Mouse (Mus musculus) lung, embryonic 16.5 days (tissue): ENCODE measurements around the gene Rmnd5b. TPM values are rescaled to one million over a fixed set of nuclear protein-coding genes. Genes with fewer than 3 reads are reported as not detected.

Source experiments
- ATAC-seq: fragments of 200-750 bp; cut with Nextera tagmentation; 2 replicates; pipeline ENCODE4 v1.8.0; 2017; ENCODE audit warnings: low read depth, mild to moderate bottlenecking, moderate library complexity
- H3K27ac ChIP-seq: fragments of 300-500 bp; sonication (generic); 2 replicates; pipeline ENCODE4 v1.5.1; 2014; ENCODE audit warnings: mild to moderate bottlenecking, control low read depth, low read length
- H3K27me3 ChIP-seq: fragments of 300-500 bp; sonication (generic); 2 replicates; pipeline ENCODE4 v1.6.1; 2014; ENCODE audit warnings: low read depth, low read length, mixed read lengths; ENCODE audit not compliant: control insufficient read depth, insufficient read depth
- H3K36me3 ChIP-seq: fragments of 300-500 bp; sonication (generic); 2 replicates; pipeline ENCODE4 v1.6.1; 2014; ENCODE audit warnings: low read length; ENCODE audit not compliant: control insufficient read depth, insufficient read depth
- H3K4me1 ChIP-seq: fragments of 300-500 bp; sonication (generic); replicated peaks from 2 replicates; pipeline ENCODE4 v1.6.1; 2014; ENCODE audit warnings: low read length, mixed read lengths; ENCODE audit not compliant: control insufficient read depth, insufficient read depth
- H3K4me2 ChIP-seq: fragments of 300-500 bp; sonication (generic); 2 replicates; pipeline ENCODE4 v1.6.1; 2014; ENCODE audit warnings: low read depth, low read length, control low read depth
- H3K4me3 ChIP-seq: fragments of 300-500 bp; sonication (generic); 2 replicates; pipeline ENCODE4 v1.5.1; 2014; ENCODE audit warnings: mild to moderate bottlenecking, low read length, control low read depth
- H3K9ac ChIP-seq: fragments of 300-500 bp; sonication (generic); 2 replicates; pipeline ENCODE4 v1.6.1; 2014; ENCODE audit warnings: low read length, control low read depth
- H3K9me3 ChIP-seq: fragments of 300-500 bp; sonication (generic); 2 replicates; pipeline ENCODE4 v1.6.1; 2016; ENCODE audit warnings: low read length; ENCODE audit not compliant: control insufficient read depth
- WGBS: fragments of 180-500 bp; shearing (Covaris S2); extraction: QIAGEN DNeasy Blood & Tissue Kit; methylation state at CpG from one replicate; pipeline ENCODE4 v1.1.7; 2014; 5-methylcytosine and 5-hydroxymethylcytosine counted together
- polyA plus RNA-seq: library from polyadenylated mRNA; unstranded; fragments of >200 nt; fragmentation: Nextera tagmentation; extraction: Ambion mirVana; gene quantifications from 2 replicates; pipeline ENCODE4 v1.2.1, GENCODE M21; 2015

Gene Rmnd5b
- polyA plus RNA-seq, 1 experiment from 2014 or later, result 41.1 TPM

- Histone ChIP-seq H3K36me3 (peaks cover 9% of the 10 kb centered on the region), H3K9ac (no peak overlapping the region), H3K9me3 (no peaks in the 10 kb centered on the region), H3K27ac (no peak overlapping the region), H3K4me2 (no peak overlapping the region), H3K4me1 (peaks cover 15% of the 10 kb centered on the region), H3K4me3 (no peak overlapping the region), H3K27me3 (no peaks in the 10 kb centered on the region)
- 78% methylated on average over 6 of the region's 6 CpGs for WGBS
- ATAC-seq, result no peak
Observed at GRCm38 (mm10) chr11:51632130-51632753, 3.5 kb downstream of the Rmnd5b start.

- no peaks in the 10 kb centered on the region for H3K9me3 ChIP-seq
- H3K27ac ChIP-seq, result no peak overlapping the region
- no peaks in the 10 kb centered on the region for H3K27me3 ChIP-seq
- WGBS, result 76% methylated on average over 15 of the region's 15 CpGs
- no peak overlapping the region for H3K4me3 ChIP-seq
- peaks cover 16% of the 10 kb centered on the region for H3K36me3 ChIP-seq
- no peak overlapping the region for H3K9ac ChIP-seq
- H3K4me2 ChIP-seq, result no peak overlapping the region
- ATAC-seq, result no peak
- H3K4me1 ChIP-seq, result peaks cover 7% of the 10 kb centered on the region
Observed at GRCm38 (mm10) chr11:51629651-51630314, 5.9 kb downstream of the Rmnd5b start.

- Histone ChIP-seq H3K4me3 (no peak overlapping the region), H3K4me2 (no peak overlapping the region), H3K36me3 (peaks cover 27% of the 10 kb centered on the region), H3K4me1 (0 out of 2 replicates have a peak, but pooled peaks cover 3% of the 10 kb centered on the region), H3K27ac (no peak overlapping the region), H3K27me3 (no peaks in the 10 kb centered on the region), H3K9me3 (no peaks in the 10 kb centered on the region), H3K9ac (no peak overlapping the region)
- ATAC-seq, result no peak
- WGBS, result 86% methylated on average over 8 of the region's 8 CpGs
Observed at GRCm38 (mm10) chr11:51627907-51628306, 7.8 kb downstream of the Rmnd5b start.

- no peak overlapping the region for H3K27ac ChIP-seq
- H3K27me3 ChIP-seq, result no peaks in the 10 kb centered on the region
- H3K36me3 ChIP-seq, result peaks cover 27% of the 10 kb centered on the region
- H3K4me3 ChIP-seq, result no peak overlapping the region
- no peak overlapping the region for H3K4me2 ChIP-seq
- ATAC-seq, result no peak
- H3K9me3 ChIP-seq, result no peaks in the 10 kb centered on the region
- H3K9ac ChIP-seq, result no peak overlapping the region
- WGBS, result 93% methylated on average over 9 of the region's 9 CpGs
- H3K4me1 ChIP-seq, result peaks cover 3% of the 10 kb centered on the region; the same call in 1 of the 2 replicates
Observed at GRCm38 (mm10) chr11:51627425-51627824, 8.3 kb downstream of the Rmnd5b start.

GRCm38 (mm10) chr11:51625187-51625820 is 10.4 kb downstream of the Rmnd5b start:
- peaks cover 27% of the 10 kb centered on the region for H3K36me3 ChIP-seq
- H3K4me2 ChIP-seq, result no peak overlapping the region
- no peak overlapping the region for H3K4me3 ChIP-seq
- no peaks in the 10 kb centered on the region for H3K27me3 ChIP-seq
- no peaks in the 10 kb centered on the region for H3K9me3 ChIP-seq
- no peak overlapping the region for H3K27ac ChIP-seq
- H3K4me1 ChIP-seq, result peaks cover 9% of the 10 kb centered on the region
- no peak overlapping the region for H3K9ac ChIP-seq
- 73% methylated on average over 5 of the region's 5 CpGs for WGBS
- no peak for ATAC-seq

GRCm38 (mm10) chr11:51622971-51623491 is 12.7 kb downstream of the Rmnd5b start:
- Histone ChIP-seq H3K27ac (no peak overlapping the region), H3K27me3 (no peaks in the 10 kb centered on the region), H3K4me1 (peaks cover 10% of the 10 kb centered on the region), H3K4me2 (no peak overlapping the region), H3K9me3 (no peaks in the 10 kb centered on the region), H3K9ac (no peak overlapping the region), H3K4me3 (no peak overlapping the region), H3K36me3 (peaks cover 21% of the 10 kb centered on the region)
- WGBS, result 83% methylated on average over 7 of the region's 7 CpGs
- no peak for ATAC-seq

- Histone ChIP-seq H3K27me3 (no peaks in the 10 kb centered on the region), H3K4me2 (no peak overlapping the region), H3K27ac (no peak overlapping the region), H3K4me1 (peaks cover 10% of the 10 kb centered on the region), H3K9me3 (no peaks in the 10 kb centered on the region), H3K4me3 (no peak overlapping the region), H3K36me3 (peaks cover 18% of the 10 kb centered on the region), H3K9ac (no peak overlapping the region)
- WGBS, result 89% methylated on average over 2 of the region's 2 CpGs
- ATAC-seq, result no peak
Observed at GRCm38 (mm10) chr11:51621776-51622175, 13.9 kb downstream of the Rmnd5b start.

- WGBS, result 1% methylated on average over 11 of the region's 11 CpGs
- Histone ChIP-seq H3K9ac (peak overlapping the region; percentile 83), H3K9me3 (no peaks in the 10 kb centered on the region), H3K4me1 (peaks cover 17% of the 10 kb centered on the region), H3K4me3 (peak overlapping the region; percentile 88), H3K4me2 (peak overlapping the region; percentile 86), H3K36me3 (peaks cover 14% of the 10 kb centered on the region), H3K27me3 (no peaks in the 10 kb centered on the region), H3K27ac (peak overlapping the region; percentile 50; the same call in 1 of the 2 replicates)
- ATAC-seq, result no peak
Observed at GRCm38 (mm10) chr11:51620084-51620483, 15.6 kb downstream of the Rmnd5b start.

GRCm38 (mm10) chr11:51619409-51620060 is 16.2 kb downstream of the Rmnd5b start, which contains the start of gene Nhp2:
Gene Nhp2 (plus strand): TSS chr11:51619735.
- H3K9ac ChIP-seq, result peak within 1 kb of the TSS; percentile 83
- H3K27me3 ChIP-seq, result no peaks in the 10 kb centered on the region
- H3K4me1 ChIP-seq, result peaks cover 22% of the 10 kb centered on the region
- peak; percentile 92 for ATAC-seq
- peak within 1 kb of the TSS; percentile 88 for H3K4me3 ChIP-seq
- whole genome bisulfite sequencing, result 0% methylated on average over 49 of the region's 51 CpGs
- no peaks in the 10 kb centered on the region for H3K9me3 ChIP-seq
- H3K36me3 ChIP-seq, result peaks cover 11% of the 10 kb centered on the region
- H3K27ac ChIP-seq, result peak within 1 kb of the TSS; percentile 50; the same call in 1 of the 2 replicates
- H3K4me2 ChIP-seq, result peak within 1 kb of the TSS; percentile 86
